Mouse (Mus musculus) neural tube, embryonic 10.5 days (tissue): ENCODE measurements around the gene Cldn34c3.
"Not testable (repeated sequence)": the region's sequence is repeated elsewhere in the genome, so short reads cannot be mapped to it uniquely, and the experiment has no call there.

Experiments
- DNase-seq: peaks from one replicate; pipeline ENCODE4 v3.0.0-alpha.2; 2017; ENCODE audit warnings: low spot score; ENCODE audit errors: extremely low spot score

The Cldn34c3 gene

DNA sequence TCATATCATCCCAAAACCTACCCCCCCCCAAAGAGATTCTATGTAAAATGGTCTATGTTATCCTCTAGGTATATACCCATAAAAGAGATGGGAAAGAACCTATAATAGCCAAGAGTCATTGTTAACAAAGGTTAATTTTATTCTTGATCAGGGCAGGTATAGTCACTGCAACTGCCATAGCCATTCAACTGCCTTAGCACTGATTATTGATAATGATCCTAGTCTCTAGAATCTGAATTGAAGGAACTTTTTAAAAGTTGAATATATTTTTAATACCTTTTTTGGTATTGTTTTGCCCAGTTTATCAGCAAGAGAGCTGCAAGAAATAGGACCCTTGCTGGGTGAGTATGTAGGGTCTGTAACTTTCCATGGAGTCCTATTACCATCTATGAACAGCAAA is at the start of gene Cldn34c3:
Gene Cldn34c3 (plus strand): TSS at position 301 of the 400 bp plus-strand sequence.
- not testable (repeated sequence) for DNase-seq
